Mouse (Mus musculus): ENCODE results near the gene Slc25a11.

GRCm38 (mm10) chr11:70652029-70652883 lies 5.0 kb upstream of the Slc25a11 start:
- TF ChIP-seq CTCF (IDR thresholded peaks at IDR 0.05; ENCODE audit: low read depth): no peak
- TF ChIP-seq EP300 (IDR thresholded peaks at IDR 0.05; ENCODE audit: low read depth): no peak

Data from liver, embryonic 14.5 days (tissue).